Mouse (Mus musculus): ENCODE results near the gene Mif4gd.
A peak's percentile ranks its signal among the peaks of the same experiment; 100 is the strongest.
"Not testable (repeated sequence)": the region's sequence is repeated elsewhere in the genome, so short reads cannot be mapped to it uniquely, and the experiment has no call there.

Gene Mif4gd

GRCm38 (mm10) chr11:115612410-115613137 is at the start of gene Mif4gd:
Gene Mif4gd (minus strand): TSS chr11:115612969.
- DNase-seq (ENCODE audit: low read depth, low spot score) = peak; percentile 81

DNA sequence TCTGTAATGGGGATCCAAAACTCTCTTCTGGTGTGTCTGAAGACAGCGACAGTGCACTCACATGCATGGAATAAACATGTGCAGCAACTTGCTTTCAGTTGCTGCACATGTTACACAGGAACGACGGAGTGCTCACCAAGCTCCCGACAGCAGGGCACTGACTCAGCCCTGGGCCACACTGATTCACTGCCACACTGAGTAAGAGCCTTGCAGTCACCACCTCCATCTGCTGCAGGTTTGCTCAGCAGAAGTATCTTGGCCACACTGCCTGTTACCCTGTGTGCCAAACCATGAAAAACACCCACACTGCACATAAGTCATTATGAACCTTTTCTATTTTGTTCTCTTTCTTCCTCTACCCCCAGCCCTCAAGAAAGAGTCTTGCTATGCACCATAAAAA is 47.6 kb upstream of the Mif4gd start:
- DNase-seq (ENCODE audit: low read depth, low spot score) = no peak

DNA sequence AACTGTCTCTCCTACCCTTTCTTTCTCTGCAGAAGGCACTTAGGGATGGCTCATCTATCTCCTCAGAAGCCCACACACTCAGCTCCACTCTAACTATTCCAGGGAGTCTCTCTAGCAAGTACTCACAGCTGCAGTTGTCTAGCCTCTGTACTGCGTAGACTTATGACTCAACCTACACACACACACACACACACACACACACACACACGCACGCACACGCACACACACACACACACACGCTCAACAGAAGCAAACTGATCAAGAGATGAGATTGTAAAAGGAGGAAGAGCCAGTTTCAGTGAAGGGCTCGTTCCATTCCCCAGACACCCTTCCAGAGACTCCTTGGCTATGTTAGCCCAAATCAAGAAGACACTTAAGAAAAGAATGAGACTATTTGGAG is 45.8 kb upstream of the Mif4gd start:
- no peak for DNase-seq (ENCODE audit: low read depth, low spot score)

- no peak for DNase-seq (ENCODE audit: low read depth, low spot score)
These were observed 41.4 kb upstream of the Mif4gd start for GRCm38 (mm10) chr11:115654128-115654527.

DNA sequence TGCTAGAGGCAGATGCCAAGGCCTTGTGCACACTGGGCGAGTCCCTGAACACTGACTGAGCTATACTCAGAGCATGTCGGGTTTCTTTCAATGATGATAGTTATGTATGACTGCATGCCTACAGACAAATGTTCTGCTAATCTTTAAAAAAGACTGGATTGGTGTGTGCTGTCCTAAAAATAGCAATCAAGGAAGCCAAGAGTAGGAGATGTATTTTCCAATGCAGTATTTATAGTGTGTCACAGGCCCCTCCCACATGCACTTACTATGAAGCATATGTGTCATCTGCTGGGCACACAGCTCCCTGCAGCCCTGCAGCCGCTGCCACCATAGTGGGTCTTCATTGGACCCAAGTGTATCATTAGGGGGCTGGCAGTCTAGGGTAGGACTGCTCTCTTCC is 40.4 kb upstream of the Mif4gd start:
- DNase-seq (ENCODE audit: low read depth, low spot score) = no peak

- no peak for DNase-seq (ENCODE audit: low read depth, low spot score)
These were observed 38.9 kb upstream of the Mif4gd start for GRCm38 (mm10) chr11:115651680-115652079.

DNA sequence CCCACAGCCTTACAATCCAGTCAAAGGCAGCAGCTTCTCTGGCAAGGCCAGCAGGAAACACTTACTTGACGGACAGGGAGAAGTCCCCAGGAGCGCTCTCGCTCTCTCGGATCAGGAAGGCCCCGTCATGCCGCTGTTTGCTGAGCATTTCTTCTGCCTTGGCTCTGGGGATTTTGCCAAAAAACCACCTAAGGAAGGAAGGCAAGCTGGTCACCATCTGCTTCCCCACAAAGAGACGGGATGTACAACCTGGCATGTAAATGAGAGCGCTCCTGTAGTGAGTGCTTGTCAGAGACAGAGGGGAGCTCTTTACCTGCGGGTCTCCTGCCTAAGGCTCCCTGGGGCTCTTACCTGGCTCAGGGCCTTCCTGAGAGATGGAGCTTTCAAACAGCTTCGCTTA is 36.9 kb upstream of the Mif4gd start:
- DNase-seq (ENCODE audit: low read depth, low spot score) = no peak

DNA sequence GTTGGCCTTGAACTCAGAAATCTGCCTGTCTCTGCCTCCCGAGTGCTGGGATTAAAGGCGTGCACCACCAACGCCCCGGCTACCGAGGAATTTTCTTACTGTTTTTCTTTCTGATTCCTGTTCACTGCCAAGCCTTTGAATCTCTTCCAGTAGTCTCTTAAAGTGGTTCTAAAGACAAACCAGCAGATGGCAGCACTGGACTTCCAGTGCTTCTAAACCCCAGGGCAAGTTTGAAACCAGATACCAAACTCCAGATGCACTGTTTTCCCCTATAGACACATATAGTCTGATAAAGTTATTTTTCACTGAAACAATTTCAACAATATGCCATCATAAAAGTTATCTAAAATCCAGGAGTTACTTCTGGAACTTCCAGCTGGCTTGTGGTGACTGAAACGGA is 34.7 kb upstream of the Mif4gd start:
- peak; percentile 69 for DNase-seq (ENCODE audit: low read depth, low spot score)

GRCm38 (mm10) chr11:115646439-115646838 is 33.7 kb upstream of the Mif4gd start:
- no peak for DNase-seq (ENCODE audit: low read depth, low spot score)

DNA sequence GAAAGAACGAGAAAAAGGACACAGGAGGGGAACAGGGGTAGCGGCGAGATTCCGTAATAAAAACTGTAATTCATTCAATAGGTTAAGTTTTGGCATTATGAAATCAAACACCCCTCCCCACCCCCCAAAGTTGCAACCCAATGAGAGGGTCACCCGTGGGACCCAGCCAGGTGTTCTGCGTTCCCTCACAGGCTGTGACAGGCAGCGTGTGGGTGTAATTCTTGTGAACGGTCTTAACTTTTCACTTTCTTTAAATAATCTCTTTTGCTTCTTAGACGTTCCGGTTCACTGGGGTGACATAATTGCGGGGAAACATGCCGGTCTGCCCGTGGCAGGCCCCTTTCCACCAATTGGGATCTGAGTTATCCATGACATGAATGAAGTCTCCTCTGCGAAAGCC is 32.7 kb upstream of the Mif4gd start:
- DNase-seq (ENCODE audit: low read depth, low spot score) = not testable (repeated sequence)

DNA sequence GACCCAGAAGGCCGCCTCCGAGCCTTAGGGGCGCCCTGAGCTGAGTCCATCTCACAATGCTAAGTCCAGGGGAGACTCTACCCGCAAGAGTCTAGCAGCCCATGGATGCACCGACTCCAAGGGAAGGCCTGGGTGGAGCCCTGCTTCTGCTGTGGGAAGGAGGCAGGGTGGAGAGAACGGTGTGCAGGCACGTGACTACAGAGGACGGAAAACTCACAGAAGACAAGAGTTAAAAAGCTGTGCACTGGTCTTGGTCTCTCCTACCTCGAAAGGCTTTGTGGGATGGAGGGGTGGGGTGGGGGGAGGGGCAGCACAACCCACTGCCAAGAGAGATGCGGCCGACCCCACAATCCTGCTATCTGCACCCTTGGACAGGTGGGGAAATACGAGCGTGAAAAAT is 31.5 kb upstream of the Mif4gd start:
- no peak for DNase-seq (ENCODE audit: low read depth, low spot score)

- DNase-seq (ENCODE audit: low read depth, low spot score) = no peak
These were observed 30.5 kb upstream of the Mif4gd start for GRCm38 (mm10) chr11:115643265-115643664.

- no peak for DNase-seq (ENCODE audit: low read depth, low spot score)
These were observed 29.9 kb upstream of the Mif4gd start for GRCm38 (mm10) chr11:115642705-115643104.

- no peak for DNase-seq (ENCODE audit: low read depth, low spot score)
These were observed 28.9 kb upstream of the Mif4gd start for GRCm38 (mm10) chr11:115641664-115642036.

- DNase-seq (ENCODE audit: low read depth, low spot score) = no peak
These were observed 28.4 kb upstream of the Mif4gd start for GRCm38 (mm10) chr11:115640978-115641663.

GRCm38 (mm10) chr11:115640311-115640828 is 27.6 kb upstream of the Mif4gd start:
- no peak for DNase-seq (ENCODE audit: low read depth, low spot score)

- DNase-seq (ENCODE audit: low read depth, low spot score) = no peak
These were observed 26.8 kb upstream of the Mif4gd start for GRCm38 (mm10) chr11:115639540-115639939.

- no peak for DNase-seq (ENCODE audit: low read depth, low spot score)
These were observed 26.0 kb upstream of the Mif4gd start for GRCm38 (mm10) chr11:115638498-115639409.

GRCm38 (mm10) chr11:115636960-115637359 is 24.2 kb upstream of the Mif4gd start:
- no peak for DNase-seq (ENCODE audit: low read depth, low spot score)

GRCm38 (mm10) chr11:115635484-115635883 is 22.7 kb upstream of the Mif4gd start:
- DNase-seq (ENCODE audit: low read depth, low spot score) = no peak

GRCm38 (mm10) chr11:115635041-115635440 is 22.3 kb upstream of the Mif4gd start:
- DNase-seq (ENCODE audit: low read depth, low spot score) = no peak

- no peak for DNase-seq (ENCODE audit: low read depth, low spot score)
These were observed 21.3 kb upstream of the Mif4gd start for GRCm38 (mm10) chr11:115634109-115634508.

Measured in retina, postnatal 7 days (tissue).